In genomic region chr16:43647641-43648040, GRCm38 (mm10) we compare ENCODE assay signal across 47 mouse cellular contexts. TPM values are rescaled to one million over a fixed set of nuclear protein-coding genes. Genes with fewer than 3 reads are reported as not detected.
"Had no signal": no experiment of that assay in that cellular context is flagged by ENCODE, and none has a peak within 500 bp of the region (broad histone marks: within the 10 kb centered on the region; RNA-seq: fewer than 3 reads in every experiment).

No protein-coding gene starts in this region.

- H3K4me2 ChIP-seq: heart, embryonic 11.5 days; heart, embryonic 13.5 days; heart, embryonic 15.5 days; hindbrain, embryonic 12.5 days; hindbrain, embryonic 13.5 days; hindbrain, embryonic 14.5 days; hindbrain, embryonic 15.5 days; intestine, embryonic 15.5 days; kidney, embryonic 15.5 days had no signal

- ATAC-seq: hindbrain, embryonic 16.5 days; hindbrain, postnatal 0 days; intestine, embryonic 15.5 days; intestine, embryonic 16.5 days; intestine, postnatal 0 days had no signal

- H3K27ac ChIP-seq: heart, embryonic 10.5 days; heart, embryonic 13.5 days; heart, embryonic 15.5 days; hindbrain, embryonic 10.5 days; hindbrain, embryonic 12.5 days; hindbrain, embryonic 13.5 days; hindbrain, embryonic 14.5 days; hindbrain, embryonic 15.5 days; hindbrain, postnatal 0 days; intestine, embryonic 15.5 days; kidney, embryonic 15.5 days; kidney, postnatal 0 days; layer of hippocampus, adult 2 months; left cerebral cortex, adult 2 months had no signal

- H3K36me3 ChIP-seq: heart, embryonic 10.5 days; heart, embryonic 13.5 days; heart, embryonic 15.5 days; hindbrain, embryonic 12.5 days; intestine, embryonic 15.5 days; kidney, embryonic 15.5 days had no signal

- H3K9me3 ChIP-seq: heart, embryonic 10.5 days; heart, embryonic 13.5 days; heart, embryonic 15.5 days; hindbrain, embryonic 10.5 days; hindbrain, embryonic 12.5 days; hindbrain, embryonic 13.5 days; hindbrain, embryonic 15.5 days; intestine, embryonic 15.5 days; kidney, embryonic 15.5 days had no signal

- H3K4me3 ChIP-seq: heart, embryonic 10.5 days; heart, embryonic 13.5 days; heart, embryonic 15.5 days; hindbrain, embryonic 10.5 days; hindbrain, embryonic 12.5 days; hindbrain, embryonic 13.5 days; hindbrain, embryonic 15.5 days; intestine, embryonic 15.5 days; kidney, embryonic 15.5 days; layer of hippocampus, adult 2 months; left cerebral cortex, adult 2 months had no signal

- DNase-seq: heart, postnatal 10 days; heart, postnatal 14 days; heart, postnatal 36 days; heart, postnatal 4 days; kidney, adult 11 months; kidney, adult 18-20 months; kidney, adult 2 months; kidney, adult 8-10 months; kidney, adult 9 months; kidney, postnatal 10 days; kidney, postnatal 14 days; kidney, postnatal 25 days; kidney, postnatal 36 days; kidney, postnatal 4 days; layer of hippocampus, adult 9-11 months; layer of hippocampus, postnatal 36 days had no signal

- H3K4me1 ChIP-seq: heart, embryonic 15.5 days; hindbrain, embryonic 10.5 days; hindbrain, embryonic 12.5 days; hindbrain, embryonic 13.5 days; hindbrain, embryonic 15.5 days; intestine, embryonic 15.5 days; kidney, embryonic 15.5 days had no signal

- H3K27me3 ChIP-seq: heart, embryonic 13.5 days; heart, embryonic 15.5 days; hindbrain, embryonic 12.5 days; hindbrain, embryonic 13.5 days; hindbrain, embryonic 15.5 days; intestine, embryonic 15.5 days; kidney, embryonic 15.5 days had no signal

- H3K9ac ChIP-seq: heart, embryonic 13.5 days; heart, embryonic 15.5 days; hindbrain, embryonic 12.5 days; hindbrain, embryonic 13.5 days; hindbrain, embryonic 14.5 days; hindbrain, embryonic 15.5 days; intestine, embryonic 15.5 days; kidney, embryonic 15.5 days had no signal

RNA-seq across cellular contexts. Expression of gene Tigit, which starts 16.3 kb away (rescaled TPM):
- total RNA-seq: heart, postnatal 10 days; heart, postnatal 14 days; heart, postnatal 25 days; heart, postnatal 36 days; heart, postnatal 4 days; hematopoietic stem cell, adult 5-6 weeks; hindbrain, postnatal 0 days; layer of hippocampus, adult 18-20 months; layer of hippocampus, adult 2 months; layer of hippocampus, adult 8-10 months; layer of hippocampus, postnatal 10 days; layer of hippocampus, postnatal 14 days; layer of hippocampus, postnatal 25 days; layer of hippocampus, postnatal 36 days; left cerebral cortex, adult 18-20 months; left cerebral cortex, adult 2 months had no signal
- polyA plus RNA-seq: heart, embryonic 10.5 days; heart, embryonic 11.5 days; heart, embryonic 13.5 days; heart, embryonic 14.5 days; heart, embryonic 15.5 days; heart, postnatal 0 days; hindbrain, embryonic 10.5 days; hindbrain, embryonic 11.5 days; hindbrain, embryonic 12.5 days; hindbrain, embryonic 13.5 days; hindbrain, embryonic 14.5 days; hindbrain, embryonic 15.5 days; hindbrain, embryonic 16.5 days; intestine, embryonic 14.5 days; intestine, embryonic 15.5 days; intestine, embryonic 16.5 days; intestine, postnatal 0 days; kidney, embryonic 14.5 days; kidney, embryonic 15.5 days; kidney, postnatal 0 days had no signal
